Mouse (Mus musculus) testis, adult 2 months (tissue): ENCODE results near the gene Ghsr.

ENCODE experiments used
- CTCF ChIP-seq: fragments of 200-500 bp; IDR thresholded peaks from 2 replicates; pipeline ENCODE4 v1.5.1; 2012; ENCODE audit warnings: low read depth, mild to moderate bottlenecking, inconsistent platforms, low read length, moderate library complexity; ENCODE audit not compliant: control insufficient read depth, insufficient read depth, insufficient replicate concordance
- POLR2A ChIP-seq: fragments of 200-500 bp; IDR thresholded peaks from 2 replicates; pipeline ENCODE4 v1.6.1; 2012; ENCODE audit warnings: low read depth, mild to moderate bottlenecking, inconsistent platforms, low read length, moderate library complexity; ENCODE audit not compliant: control insufficient read depth

- TF ChIP-seq POLR2A (no peak), CTCF (no peak)
Observed at GRCm38 (mm10) chr3:27322591-27322990, 48.6 kb upstream of the Ghsr start.
